Mouse (Mus musculus): ENCODE data around the gene Sorcs3. TPM values are rescaled to one million over a fixed set of nuclear protein-coding genes. Genes with fewer than 3 reads are reported as not detected.

Gene Sorcs3
- polyA plus RNA-seq, 2 experiments from 2014 or later, result not detected

DNA sequence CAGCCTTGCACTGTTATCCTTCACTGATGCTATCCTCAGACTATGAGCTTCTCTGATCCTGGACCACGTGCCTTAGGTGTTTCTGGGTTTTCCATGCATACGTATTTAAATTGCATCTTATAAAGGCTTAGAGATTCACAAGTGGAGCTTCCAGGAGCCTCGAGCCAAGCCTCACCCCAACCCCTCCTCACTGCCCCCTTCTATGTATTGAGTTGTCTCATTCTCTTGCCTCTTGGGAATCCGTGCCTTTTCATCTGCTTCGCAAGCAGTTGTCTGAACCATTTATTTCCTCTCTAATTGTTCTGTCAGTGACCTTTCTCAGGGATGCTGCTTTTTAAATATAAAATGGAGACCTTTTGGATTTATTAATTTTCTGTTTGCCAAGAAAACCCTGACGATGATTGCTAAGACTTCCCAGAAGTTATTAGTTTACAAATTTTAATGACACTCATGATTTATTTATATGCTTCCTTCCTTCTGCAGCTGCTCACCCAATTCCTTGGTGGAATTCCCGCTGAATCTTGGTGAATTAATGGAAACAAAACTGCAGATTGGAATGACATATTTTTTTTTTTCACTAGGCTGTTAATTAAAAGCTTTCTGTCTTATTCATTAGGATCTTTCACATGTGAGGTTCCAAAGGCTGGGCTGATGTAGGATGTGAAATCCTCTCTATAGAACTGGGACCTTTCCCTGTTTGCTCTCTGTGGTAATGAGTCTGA lies 199.1 kb downstream of the Sorcs3 start:
- no peak for ATAC-seq

- ATAC-seq, result no peak
These were observed 202.4 kb downstream of the Sorcs3 start for GRCm38 (mm10) chr19:48408221-48408620.

- ATAC-seq, result no peak
These were observed 205.5 kb downstream of the Sorcs3 start for GRCm38 (mm10) chr19:48411332-48411731.

GRCm38 (mm10) chr19:48413836-48414235 lies 208.0 kb downstream of the Sorcs3 start:
- no peak for ATAC-seq

DNA sequence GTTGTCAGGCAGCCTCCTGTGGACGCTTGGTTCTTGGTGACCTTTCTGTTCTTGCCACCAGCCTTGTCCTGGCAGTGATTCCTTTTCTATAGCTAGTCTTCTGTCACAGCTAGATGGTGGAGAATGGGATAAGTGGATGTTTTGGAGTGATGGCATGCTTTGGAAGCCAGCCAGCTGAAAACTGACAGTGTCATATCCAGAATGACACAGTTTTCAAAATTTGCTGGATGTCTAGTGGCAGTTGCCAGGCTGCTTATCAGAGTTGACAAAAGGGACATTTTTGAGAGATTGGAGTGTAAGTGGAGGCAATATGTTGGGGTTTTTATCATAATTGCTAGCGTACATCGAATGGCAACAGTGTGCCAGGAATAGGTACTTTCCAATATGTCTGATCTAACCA lies 212.5 kb downstream of the Sorcs3 start:
- no peak for ATAC-seq

DNA sequence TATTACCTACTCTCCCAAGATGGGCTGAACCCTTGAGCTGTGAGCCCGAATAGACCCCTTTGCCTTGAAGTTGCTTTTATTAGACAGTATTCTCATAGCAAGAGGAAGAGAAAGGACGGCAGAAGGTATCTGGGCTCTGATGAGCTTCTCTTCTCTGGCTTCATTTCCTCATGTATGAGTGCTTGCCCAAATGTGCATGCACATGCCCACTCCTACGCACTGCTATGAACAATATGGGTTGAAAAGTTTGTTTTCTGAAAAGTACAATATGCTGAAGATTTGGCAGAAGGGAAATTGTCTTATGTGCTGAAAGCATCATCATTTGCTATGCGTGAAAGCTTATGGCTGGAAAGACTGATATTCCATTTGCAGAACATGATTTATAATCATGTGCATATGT lies 223.4 kb downstream of the Sorcs3 start:
- no peak for ATAC-seq

GRCm38 (mm10) chr19:48429755-48430154 lies 223.9 kb downstream of the Sorcs3 start:
- no peak for ATAC-seq

DNA sequence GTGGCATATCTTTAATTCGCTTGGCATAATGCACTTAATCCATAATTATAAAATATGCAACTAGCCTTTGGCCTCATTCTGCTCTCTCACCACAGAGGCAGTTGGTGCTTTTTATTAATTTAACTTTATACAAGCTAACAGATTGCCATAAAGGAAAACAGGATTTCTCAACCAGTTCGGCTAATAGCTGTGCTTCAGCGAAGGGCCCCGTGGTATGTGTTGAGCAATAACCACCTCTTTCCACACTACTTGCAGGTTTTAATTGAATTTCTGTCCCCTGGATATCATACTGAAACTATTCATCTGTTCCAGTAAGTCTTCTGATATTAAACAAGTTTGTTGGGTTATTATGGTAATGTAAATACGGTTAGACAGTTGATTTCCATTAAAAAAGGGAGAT lies 224.5 kb downstream of the Sorcs3 start:
- no peak for ATAC-seq

- no peak for ATAC-seq
These were observed 232.6 kb downstream of the Sorcs3 start for GRCm38 (mm10) chr19:48438450-48438849.

DNA sequence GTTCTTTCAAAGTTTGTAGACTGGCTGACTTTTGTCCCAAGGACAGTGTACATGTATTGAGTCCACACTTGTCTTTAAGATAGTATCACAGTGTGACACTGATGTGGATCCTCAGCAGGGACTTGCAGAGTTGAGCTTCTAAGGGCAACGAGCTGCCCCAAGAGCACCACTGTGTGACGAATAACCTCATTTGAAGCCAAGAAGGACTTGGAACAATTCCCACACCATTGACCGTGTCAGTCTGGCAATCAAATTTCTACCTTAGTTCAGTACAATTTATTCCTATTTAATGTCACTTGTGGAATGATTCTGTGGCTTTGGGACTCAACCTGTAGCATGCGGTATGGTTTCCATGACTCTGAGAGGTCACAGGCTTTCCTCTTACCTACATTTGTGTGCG lies 255.3 kb downstream of the Sorcs3 start:
- ATAC-seq, result no peak

DNA sequence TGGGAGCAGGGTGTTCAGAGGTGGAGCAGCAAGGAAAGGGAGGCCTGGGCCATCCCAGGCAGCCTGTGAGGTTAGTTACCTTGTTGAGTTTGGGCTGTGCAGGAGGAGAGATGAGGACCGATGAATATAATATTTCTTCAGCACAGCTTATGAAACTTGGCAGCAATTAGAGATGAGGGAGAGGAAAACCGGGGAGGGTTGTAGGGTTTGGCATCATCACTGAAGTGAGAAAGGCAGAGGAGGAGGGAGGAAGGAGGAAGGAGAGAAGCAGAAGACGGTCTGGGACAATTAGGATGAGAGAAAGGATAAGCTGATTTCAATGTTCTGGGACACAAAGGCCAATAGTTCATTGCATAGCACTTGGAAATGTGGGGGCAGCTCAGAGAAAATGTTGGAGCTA lies 256.6 kb downstream of the Sorcs3 start:
- no peak for ATAC-seq

DNA sequence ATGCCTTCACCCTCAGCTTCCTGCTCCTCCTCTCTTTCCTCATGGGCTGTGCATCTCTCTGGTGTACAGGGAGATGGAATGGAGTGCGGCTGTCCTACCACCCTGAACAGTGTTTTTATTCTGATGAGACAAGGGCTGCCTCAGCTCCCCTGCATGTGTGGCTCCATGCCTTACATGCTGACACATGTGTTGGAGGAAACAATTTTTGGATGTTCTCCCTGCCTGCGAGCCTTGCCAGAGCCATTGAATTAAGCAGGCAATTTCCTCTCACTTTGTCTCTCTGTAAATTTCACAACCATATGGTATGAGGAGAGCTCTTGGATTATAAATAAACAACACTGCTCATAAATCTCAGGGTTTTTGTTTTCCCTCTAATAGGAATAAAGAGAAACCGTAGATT lies 257.7 kb downstream of the Sorcs3 start:
- no peak for ATAC-seq

DNA sequence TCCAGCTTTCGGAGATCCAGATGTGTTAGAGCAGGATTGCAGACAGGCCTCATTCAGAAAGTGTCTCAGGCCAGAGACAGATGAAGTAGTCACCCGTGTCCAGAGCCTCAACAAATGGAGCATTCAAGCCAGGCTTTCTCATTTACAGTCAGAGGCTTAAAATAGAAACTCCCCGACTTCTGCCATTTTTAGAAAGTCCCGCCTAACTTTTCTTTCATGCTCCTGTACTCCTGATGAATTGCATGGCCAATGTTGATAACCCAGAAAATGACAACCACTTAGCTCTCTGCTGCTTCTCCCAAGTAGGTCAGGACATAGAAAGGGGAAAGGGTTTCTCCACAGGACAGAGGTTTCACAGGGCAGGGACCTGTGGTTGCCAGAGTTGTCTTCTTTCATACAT lies 261.6 kb downstream of the Sorcs3 start:
- ATAC-seq, result no peak

DNA sequence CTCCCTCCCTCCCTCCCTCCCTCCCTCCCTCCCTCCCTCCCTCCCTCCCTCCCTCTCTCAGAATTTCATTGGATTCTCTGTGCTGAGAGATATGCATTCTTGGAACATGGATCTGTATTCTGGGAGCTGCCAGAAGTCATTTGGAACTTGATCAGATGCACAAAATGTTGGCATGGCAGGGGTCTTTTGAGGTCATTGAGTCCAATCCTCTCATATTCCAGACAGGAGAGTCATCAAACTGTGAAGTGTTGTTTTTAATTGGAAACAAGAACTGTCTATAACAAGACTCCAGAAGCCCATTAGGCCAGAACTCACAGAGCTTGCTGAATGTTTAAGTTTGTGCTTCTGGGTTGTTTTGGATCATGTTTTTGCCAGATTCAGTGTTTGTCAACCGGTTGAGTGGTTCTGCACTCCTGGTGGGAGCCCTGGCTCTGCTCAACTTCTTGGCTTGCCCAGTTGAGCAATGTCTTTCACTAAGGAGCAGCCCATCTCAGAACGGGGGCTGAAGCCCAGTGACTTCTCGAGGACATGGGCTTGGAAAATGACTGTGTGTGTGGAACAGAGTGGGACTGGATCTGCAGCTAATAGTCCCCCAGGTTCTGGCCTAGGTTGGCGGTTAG lies 264.1 kb downstream of the Sorcs3 start:
- ATAC-seq, result no peak

GRCm38 (mm10) chr19:48471927-48472326 lies 266.1 kb downstream of the Sorcs3 start:
- no peak for ATAC-seq

GRCm38 (mm10) chr19:48475784-48476410 lies 270.1 kb downstream of the Sorcs3 start:
- no peak for ATAC-seq

DNA sequence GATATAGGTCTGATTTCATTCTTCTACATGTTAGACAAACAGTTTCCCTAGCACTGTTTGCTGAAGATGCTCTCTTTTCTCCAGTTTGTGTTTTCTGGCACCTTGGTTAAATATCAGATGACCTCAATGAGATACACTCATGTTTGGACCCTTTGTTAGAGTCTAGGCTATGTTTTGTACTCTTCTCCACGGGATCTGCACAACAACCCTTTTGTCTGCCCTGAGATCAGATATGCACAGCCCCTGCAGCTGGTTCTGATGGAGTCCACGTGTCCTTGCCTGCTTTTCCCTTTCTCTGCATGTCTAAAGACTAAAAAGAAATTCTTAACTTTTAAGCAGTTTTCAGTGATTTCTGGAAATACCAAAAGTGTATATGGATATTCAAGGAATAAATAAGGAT lies 273.0 kb downstream of the Sorcs3 start:
- no peak for ATAC-seq

DNA sequence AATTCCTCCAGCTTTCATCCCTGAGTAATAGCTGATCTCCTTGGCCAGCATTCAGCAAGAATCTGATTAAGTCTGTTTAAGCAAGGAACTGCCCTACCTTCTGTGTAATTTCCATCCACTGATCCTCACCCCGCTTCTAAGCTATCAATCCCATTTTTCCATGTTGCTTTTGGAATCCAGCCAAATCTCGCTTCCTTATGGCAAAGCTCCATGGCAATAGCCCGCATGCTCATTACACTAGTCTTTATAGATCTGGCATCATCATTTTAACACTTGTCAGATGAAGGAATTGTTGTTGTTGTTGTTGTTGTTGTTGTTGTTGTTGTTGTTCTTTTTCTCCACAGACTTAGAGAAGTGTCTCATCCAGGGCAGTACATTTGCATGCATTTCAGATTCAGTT lies 277.1 kb downstream of the Sorcs3 start:
- ATAC-seq, result no peak

- no peak for ATAC-seq
These were observed 285.3 kb downstream of the Sorcs3 start for GRCm38 (mm10) chr19:48491111-48491510.

- no peak for ATAC-seq
These were observed 298.2 kb downstream of the Sorcs3 start for GRCm38 (mm10) chr19:48503896-48504620.

DNA sequence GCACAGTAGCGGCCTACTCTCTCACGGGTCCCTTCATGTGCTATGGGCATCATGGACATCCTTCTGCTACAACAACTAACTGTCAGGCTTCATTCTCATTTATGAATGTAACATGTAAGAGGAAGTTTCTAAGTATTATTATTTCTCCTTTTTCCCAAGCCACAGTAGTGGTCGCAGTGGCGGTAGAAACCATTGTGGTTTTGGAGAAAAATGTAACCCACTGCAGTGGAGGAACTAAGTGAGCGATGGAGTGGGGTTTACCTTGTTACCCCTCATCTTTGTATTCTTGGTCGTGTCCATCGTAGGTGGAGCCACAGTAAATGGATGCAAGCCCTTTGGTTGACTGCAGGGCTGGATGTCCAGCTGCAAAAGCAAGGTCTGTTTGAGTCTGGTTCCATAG lies 318.0 kb downstream of the Sorcs3 start:
- no peak for ATAC-seq

DNA sequence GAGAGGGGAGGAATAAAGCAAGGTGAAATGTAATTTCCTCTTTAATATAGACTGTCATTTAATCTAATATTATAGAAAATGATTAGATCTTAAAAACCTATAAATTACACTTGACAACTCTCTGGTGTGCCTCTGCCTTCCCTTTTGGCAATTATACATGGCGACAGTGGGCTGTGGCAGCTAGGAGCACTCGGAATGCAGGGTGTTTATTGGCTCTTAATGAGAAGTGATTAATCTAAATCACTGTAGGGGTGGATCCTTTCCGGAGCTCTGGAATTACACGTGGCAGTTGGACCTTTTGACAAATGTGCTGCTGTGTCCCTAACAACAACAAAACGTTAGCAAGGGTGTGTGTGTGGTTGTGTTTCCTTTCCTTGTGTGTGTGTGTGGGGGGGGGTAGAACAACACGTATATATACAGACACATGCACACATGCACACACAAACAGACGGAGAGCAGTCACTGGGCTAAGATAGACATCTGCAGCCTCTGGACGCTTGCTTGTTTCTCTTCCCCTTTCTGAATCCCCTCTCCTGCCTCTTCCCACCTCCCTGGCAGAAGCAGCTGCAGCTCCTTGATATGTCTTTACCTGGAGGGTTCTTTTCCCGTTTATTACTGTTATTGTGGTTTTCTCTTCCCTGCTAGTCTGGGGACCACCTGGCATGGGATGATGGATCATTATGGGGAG lies 318.8 kb downstream of the Sorcs3 start:
- ATAC-seq, result no peak

DNA sequence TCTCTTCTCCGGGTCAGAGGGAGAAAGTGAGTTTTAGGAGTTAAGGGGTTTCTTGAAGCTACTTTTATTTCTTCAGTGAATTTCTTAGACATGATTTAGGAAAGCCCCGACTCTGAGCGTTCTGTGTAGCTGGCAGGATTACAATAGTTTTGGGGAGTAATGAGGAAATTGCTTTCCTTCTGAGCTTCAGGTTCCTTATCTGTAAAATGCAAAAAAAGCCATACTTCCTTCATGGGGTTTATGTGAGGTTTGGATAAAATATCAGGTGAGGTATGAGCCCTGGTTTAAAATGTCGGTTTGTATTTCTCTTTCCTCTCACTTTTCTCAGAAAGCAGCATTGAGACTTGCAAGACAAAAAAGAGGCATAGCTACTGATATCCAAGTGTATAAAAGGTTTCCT lies 327.8 kb downstream of the Sorcs3 start:
- ATAC-seq, result no peak
